Mouse (Mus musculus) spleen, adult 2 months (tissue): ENCODE results near the gene Pcbp3. TPM values are rescaled to one million over a fixed set of nuclear protein-coding genes. Genes with fewer than 3 reads are reported as not detected.

Source experiments
- DNase-seq, 2 experiments: peaks; one replicate each; pipeline versions ENCODE4 v3.0.0 to v3.0.0-alpha.2; 2012 to 2021; ENCODE audit warnings: low spot score in 2 of 2, low read depth in 1 of 2
- H3K27ac ChIP-seq: fragments of 200-500 bp; 2 replicates; pipeline ENCODE4 v1.5.1; 2012; ENCODE audit warnings: low read length, inconsistent platforms; ENCODE audit not compliant: insufficient read depth
- H3K27me3 ChIP-seq: fragments of 200-500 bp; 2 replicates; pipeline ENCODE4 v1.6.1; 2012; ENCODE audit warnings: mild to moderate bottlenecking, moderate library complexity, low read length, inconsistent platforms; ENCODE audit not compliant: control insufficient read depth, insufficient read depth
- H3K36me3 ChIP-seq: fragments of 200-500 bp; 2 replicates; pipeline ENCODE4 v1.6.1; 2012; ENCODE audit warnings: mild to moderate bottlenecking, low read length, inconsistent platforms; ENCODE audit not compliant: control insufficient read depth, insufficient read depth
- H3K4me1 ChIP-seq: fragments of 200-500 bp; 2 replicates; pipeline ENCODE4 v1.6.1; 2011; ENCODE audit warnings: inconsistent platforms; ENCODE audit not compliant: control insufficient read depth, insufficient read depth, insufficient read length
- H3K4me3 ChIP-seq: fragments of 200-500 bp; 2 replicates; pipeline ENCODE4 v1.5.1; 2011; ENCODE audit warnings: mild to moderate bottlenecking, inconsistent platforms; ENCODE audit not compliant: insufficient read depth, insufficient read length; ENCODE audit errors: extremely low read depth
- CTCF ChIP-seq: fragments of 200-500 bp; IDR thresholded peaks from 2 replicates; pipeline ENCODE4 v1.5.1; 2011; ENCODE audit warnings: mild to moderate bottlenecking, inconsistent platforms; ENCODE audit not compliant: insufficient read depth, insufficient read length, insufficient replicate concordance; ENCODE audit errors: extremely low read depth
- POLR2A ChIP-seq: fragments of 200-500 bp; IDR thresholded peaks from 2 replicates; pipeline ENCODE4 v1.6.1; 2011; ENCODE audit warnings: low read depth, low read length, inconsistent platforms
- WGBS: fragments of 180-500 bp; shearing (Covaris S2); methylation state at CpG from one replicate; pipeline ENCODE4 v1.1.7; 2018; 5-methylcytosine and 5-hydroxymethylcytosine counted together
- polyA plus RNA-seq: library from polyadenylated mRNA; depleted of rRNA; stranded (reverse); fragments of >200 nt; gene quantifications from 2 replicates; pipeline ENCODE4 v1.2.3, GENCODE M21; 2012

Pcbp3 gene
- polyA plus RNA-seq, 1 experiment: 3.8 TPM

GRCm38 (mm10) chr10:76875310-76875709, 86.4 kb downstream of the Pcbp3 start:
- no peaks in the 10 kb centered on the region for H3K4me1 ChIP-seq
- DNase-seq: no peak
- no peaks in the 10 kb centered on the region for H3K27me3 ChIP-seq
- no peaks in the 10 kb centered on the region for H3K36me3 ChIP-seq
- 87% methylated on average over 6 of the region's 6 CpGs for WGBS
- TF ChIP-seq POLR2A: no peak
- no peak for TF ChIP-seq CTCF
- H3K27ac ChIP-seq: no peak overlapping the region
- no peak overlapping the region for H3K4me3 ChIP-seq

GRCm38 (mm10) chr10:76874879-76875278, 86.8 kb downstream of the Pcbp3 start:
- H3K36me3 ChIP-seq: no peaks in the 10 kb centered on the region
- TF ChIP-seq CTCF: no peak
- no peak for TF ChIP-seq POLR2A
- no peak for DNase-seq
- no peak overlapping the region for H3K4me3 ChIP-seq
- H3K27ac ChIP-seq: no peak overlapping the region
- no peaks in the 10 kb centered on the region for H3K4me1 ChIP-seq
- WGBS: 92% methylated on average over 5 of the region's 5 CpGs
- no peaks in the 10 kb centered on the region for H3K27me3 ChIP-seq

GRCm38 (mm10) chr10:76874398-76874797, 87.3 kb downstream of the Pcbp3 start:
- 90% methylated on average over 1 of the region's 1 CpGs for WGBS
- no peak overlapping the region for H3K27ac ChIP-seq
- no peak for DNase-seq
- TF ChIP-seq CTCF: no peak
- TF ChIP-seq POLR2A: no peak
- H3K4me3 ChIP-seq: no peak overlapping the region
- H3K36me3 ChIP-seq: no peaks in the 10 kb centered on the region
- no peaks in the 10 kb centered on the region for H3K27me3 ChIP-seq
- no peaks in the 10 kb centered on the region for H3K4me1 ChIP-seq

GRCm38 (mm10) chr10:76873948-76874347, 87.7 kb downstream of the Pcbp3 start:
- no peak for DNase-seq
- Histone ChIP-seq H3K27me3 (no peaks in the 10 kb centered on the region), H3K36me3 (no peaks in the 10 kb centered on the region), H3K4me1 (no peaks in the 10 kb centered on the region), H3K4me3 (no peak overlapping the region), H3K27ac (no peak overlapping the region)
- 90% methylated on average over 10 of the region's 10 CpGs for WGBS
- TF ChIP-seq CTCF: no peak

GRCm38 (mm10) chr10:76872736-76873135, 89.0 kb downstream of the Pcbp3 start:
- Histone ChIP-seq H3K36me3 (no peaks in the 10 kb centered on the region), H3K4me3 (no peak overlapping the region), H3K27ac (no peak overlapping the region), H3K27me3 (no peaks in the 10 kb centered on the region), H3K4me1 (no peaks in the 10 kb centered on the region)
- 88% methylated on average over 8 of the region's 8 CpGs for WGBS
- no peak for TF ChIP-seq POLR2A
- TF ChIP-seq CTCF: no peak
- DNase-seq: no peak

- no peak overlapping the region for H3K27ac ChIP-seq
- no peak overlapping the region for H3K4me3 ChIP-seq
- H3K27me3 ChIP-seq: no peaks in the 10 kb centered on the region
- H3K36me3 ChIP-seq: no peaks in the 10 kb centered on the region
- DNase-seq: no peak
- no peaks in the 10 kb centered on the region for H3K4me1 ChIP-seq
- no peak for TF ChIP-seq CTCF
- no peak for TF ChIP-seq POLR2A
Measured at GRCm38 (mm10) chr10:76865936-76866335, 95.8 kb downstream of the Pcbp3 start.

- DNase-seq: no peak
- 86% methylated on average over 3 of the region's 3 CpGs for WGBS
- Histone ChIP-seq H3K27me3 (no peaks in the 10 kb centered on the region), H3K4me3 (no peak overlapping the region), H3K36me3 (no peaks in the 10 kb centered on the region), H3K4me1 (no peaks in the 10 kb centered on the region), H3K27ac (no peak overlapping the region)
- TF ChIP-seq POLR2A (no peak), CTCF (no peak)
Measured at GRCm38 (mm10) chr10:76860998-76861397, 100.7 kb downstream of the Pcbp3 start.
